Mouse (Mus musculus) liver, embryonic 14.5 days (tissue): ENCODE data around the gene Cipc.

Experiments
- CTCF ChIP-seq: IDR thresholded peaks from 2 replicates; pipeline ENCODE4 v1.5.1; 2016; ENCODE audit warnings: antibody characterized with exemption, low read depth, control low read depth
- EP300 ChIP-seq: IDR thresholded peaks from 2 replicates; pipeline ENCODE4 v1.6.1; 2016; ENCODE audit warnings: antibody characterized with exemption, low read depth

- TF ChIP-seq CTCF (no peak), EP300 (no peak)
Measured at GRCm38 (mm10) chr12:86995931-86996330, 49.1 kb downstream of the Cipc start.
